Mouse (Mus musculus) midbrain, embryonic 16.5 days (tissue): Measurements from ENCODE around the gene Rsc1a1. TPM values are rescaled to one million over a fixed set of nuclear protein-coding genes. Genes with fewer than 3 reads are reported as not detected.
A peak's percentile ranks its signal among the peaks of the same experiment; 100 is the strongest.

Source experiments
- ATAC-seq: fragments of 200-750 bp; cut with Nextera tagmentation; 2 replicates; pipeline ENCODE4 v1.8.0; 2017; ENCODE audit warnings: moderate TSS enrichment
- H3K27ac ChIP-seq: fragments of 300-500 bp; sonication (generic); 2 replicates; pipeline ENCODE4 v1.5.1; 2014; ENCODE audit warnings: mild to moderate bottlenecking, low read length, mixed read lengths
- H3K27me3 ChIP-seq: fragments of 300-500 bp; sonication (generic); 2 replicates; pipeline ENCODE4 v1.6.1; 2014; ENCODE audit warnings: low read depth, low read length, mixed read lengths; ENCODE audit not compliant: control insufficient read depth, insufficient read depth
- H3K36me3 ChIP-seq: fragments of 300-500 bp; sonication (generic); 2 replicates; pipeline ENCODE4 v1.6.1; 2014; ENCODE audit warnings: mild to moderate bottlenecking, low read length, moderate library complexity, mixed read lengths; ENCODE audit not compliant: control insufficient read depth, insufficient read depth
- H3K4me1 ChIP-seq: fragments of 300-500 bp; sonication (generic); 2 replicates; pipeline ENCODE4 v1.6.1; 2014; ENCODE audit warnings: mild to moderate bottlenecking, low read length, mixed read lengths; ENCODE audit not compliant: control insufficient read depth, insufficient read depth
- H3K4me2 ChIP-seq: fragments of 300-500 bp; sonication (generic); 2 replicates; pipeline ENCODE4 v1.6.1; 2014; ENCODE audit warnings: mild to moderate bottlenecking, low read length, mixed read lengths
- H3K4me3 ChIP-seq: fragments of 300-500 bp; sonication (generic); 2 replicates; pipeline ENCODE4 v1.5.1; 2014; ENCODE audit warnings: low read depth, mild to moderate bottlenecking, low read length, moderate library complexity, mixed read lengths
- H3K9ac ChIP-seq: fragments of 300-500 bp; sonication (generic); 2 replicates; pipeline ENCODE4 v1.6.1; 2014; ENCODE audit warnings: low read depth, low read length, mixed read lengths
- H3K9me3 ChIP-seq: fragments of 300-500 bp; sonication (generic); replicated peaks from 2 replicates; pipeline ENCODE4 v1.6.1; 2014; ENCODE audit warnings: mild to moderate bottlenecking, low read length, mixed read lengths; ENCODE audit not compliant: control insufficient read depth, poor library complexity, severe bottlenecking
- WGBS: fragments of 180-500 bp; shearing (Covaris S2); extraction: QIAGEN DNeasy Blood & Tissue Kit; methylation state at CpG from one replicate; pipeline ENCODE4 v1.1.7; 2014; 5-methylcytosine and 5-hydroxymethylcytosine counted together
- polyA plus RNA-seq: library from polyadenylated mRNA; unstranded; fragments of >200 nt; fragmentation: Nextera tagmentation; extraction: Ambion mirVana; gene quantifications from 2 replicates; pipeline ENCODE4 v1.2.1, GENCODE M21; 2015

Rsc1a1 gene
- polyA plus RNA-seq, 1 experiment from 2014 or later = 1.7 TPM

- Histone ChIP-seq H3K27ac (no peak overlapping the region), H3K4me1 (no peaks in the 10 kb centered on the region), H3K9me3 (no peaks in the 10 kb centered on the region), H3K27me3 (no peaks in the 10 kb centered on the region), H3K9ac (no peak overlapping the region), H3K4me3 (no peak overlapping the region), H3K4me2 (no peak overlapping the region), H3K36me3 (no peaks in the 10 kb centered on the region; the same call in 1 of the 2 replicates)
- ATAC-seq = no peak
- WGBS = 90% methylated on average over 13 of the region's 13 CpGs
These were observed 31.6 kb downstream of the Rsc1a1 start for GRCm38 (mm10) chr4:141653813-141654212.

DNA sequence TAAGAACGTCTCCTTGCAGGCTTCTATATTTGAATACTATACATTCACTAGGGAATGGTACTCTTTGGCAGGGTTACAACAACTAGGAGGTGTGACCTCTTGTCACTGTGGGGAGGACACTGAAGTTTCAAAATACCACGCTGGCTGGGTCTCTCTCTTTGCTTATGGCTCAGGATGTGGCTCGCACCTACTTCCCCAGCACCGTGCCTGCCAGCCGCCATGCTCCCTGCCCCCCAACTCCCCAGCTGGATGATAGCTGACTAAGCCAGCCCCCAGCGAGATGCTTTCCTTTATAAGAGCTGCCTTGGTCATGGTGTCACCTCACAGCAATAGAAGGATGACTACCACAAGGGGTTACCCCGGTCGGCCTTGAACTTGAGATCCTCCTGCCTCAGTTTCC lies 32.4 kb downstream of the Rsc1a1 start:
- WGBS = 92% methylated on average over 8 of the region's 8 CpGs
- ATAC-seq = no peak
- Histone ChIP-seq H3K4me2 (no peak overlapping the region), H3K4me1 (no peaks in the 10 kb centered on the region), H3K36me3 (no peaks in the 10 kb centered on the region; the same call in 1 of the 2 replicates), H3K27me3 (no peaks in the 10 kb centered on the region), H3K9me3 (no peaks in the 10 kb centered on the region), H3K27ac (no peak overlapping the region; the same call in 1 of the 2 replicates), H3K9ac (no peak overlapping the region), H3K4me3 (no peak overlapping the region)

DNA sequence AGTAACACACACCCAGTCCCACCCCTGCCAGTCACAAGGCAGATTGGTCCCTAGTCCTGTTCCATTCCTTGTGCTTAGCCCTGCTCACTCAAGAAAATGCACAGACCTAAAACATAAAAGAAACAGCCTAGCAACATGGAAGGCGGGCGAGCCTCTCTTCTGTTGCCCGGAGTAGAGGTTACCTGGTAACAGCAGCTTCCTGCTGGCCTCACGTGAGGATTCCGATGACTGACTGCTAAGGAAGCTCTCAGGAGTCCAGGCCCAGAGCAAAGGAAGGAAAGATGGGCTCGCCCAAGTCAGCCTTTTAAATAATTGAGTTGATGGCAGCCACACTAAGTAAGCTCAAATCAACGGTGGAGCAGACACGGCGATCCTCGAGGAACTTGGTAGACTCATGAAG lies 33.5 kb downstream of the Rsc1a1 start:
- Histone ChIP-seq H3K36me3 (no peaks in the 10 kb centered on the region; the same call in 1 of the 2 replicates), H3K9me3 (no peaks in the 10 kb centered on the region), H3K27ac (no peak overlapping the region), H3K27me3 (no peaks in the 10 kb centered on the region), H3K4me2 (no peak overlapping the region), H3K9ac (no peak overlapping the region), H3K4me1 (no peaks in the 10 kb centered on the region), H3K4me3 (no peak overlapping the region)
- no peak for ATAC-seq
- WGBS = 85% methylated on average over 10 of the region's 10 CpGs

DNA sequence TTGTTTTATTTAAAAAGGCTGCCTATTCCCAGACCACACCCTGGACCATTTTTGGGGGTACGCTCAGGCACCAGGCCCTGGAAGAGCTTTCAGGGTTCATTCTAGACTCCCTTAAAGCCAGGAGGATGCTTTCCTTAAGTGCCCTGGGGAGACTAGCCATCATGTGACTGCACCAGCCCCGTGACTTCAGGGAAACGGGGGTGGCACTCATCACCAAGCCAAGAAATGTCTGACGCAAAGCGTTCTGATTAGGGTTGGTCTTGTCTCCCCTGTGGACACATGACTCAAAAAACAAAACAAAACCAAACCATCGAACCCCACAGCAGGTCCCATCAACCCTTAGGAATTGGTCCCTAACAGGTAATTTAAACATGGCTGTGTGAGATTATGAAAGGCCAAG lies 34.1 kb downstream of the Rsc1a1 start:
- H3K4me2 ChIP-seq = no peak overlapping the region
- no peaks in the 10 kb centered on the region; the same call in 1 of the 2 replicates for H3K36me3 ChIP-seq
- no peak overlapping the region for H3K4me3 ChIP-seq
- H3K4me1 ChIP-seq = no peaks in the 10 kb centered on the region
- H3K27ac ChIP-seq = no peak overlapping the region
- no peak overlapping the region for H3K9ac ChIP-seq
- no peak for ATAC-seq
- no peaks in the 10 kb centered on the region for H3K9me3 ChIP-seq
- no peaks in the 10 kb centered on the region for H3K27me3 ChIP-seq
- 76% methylated on average over 6 of the region's 6 CpGs for WGBS

- Histone ChIP-seq H3K27ac (no peak overlapping the region), H3K36me3 (no peaks in the 10 kb centered on the region; the same call in 1 of the 2 replicates), H3K9me3 (no peaks in the 10 kb centered on the region), H3K27me3 (no peaks in the 10 kb centered on the region), H3K9ac (no peak overlapping the region), H3K4me3 (no peak overlapping the region), H3K4me1 (no peaks in the 10 kb centered on the region), H3K4me2 (no peak overlapping the region)
- 77% methylated on average over 6 of the region's 6 CpGs for WGBS
- no peak for ATAC-seq
These were observed 36.2 kb downstream of the Rsc1a1 start for GRCm38 (mm10) chr4:141649244-141649643.

DNA sequence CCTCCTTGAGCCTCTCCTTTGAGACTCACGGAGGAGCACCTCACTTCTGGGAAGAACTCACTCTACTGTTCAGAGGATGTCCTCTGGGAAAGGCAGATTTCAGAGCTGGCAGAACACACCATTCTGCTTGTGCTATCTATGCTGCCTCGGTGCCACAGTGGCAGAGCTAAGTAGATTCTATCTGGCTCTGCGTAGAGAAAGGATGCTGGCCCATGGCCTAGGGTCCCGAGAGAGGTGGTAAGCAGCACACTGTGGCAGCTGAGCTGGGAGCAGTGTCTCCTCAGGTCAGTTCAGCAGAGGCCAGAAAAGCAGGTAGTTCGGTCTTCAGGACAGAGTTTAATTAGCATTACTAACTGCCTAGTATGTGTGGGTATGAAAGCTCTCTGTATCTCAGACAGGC lies 37.1 kb downstream of the Rsc1a1 start:
- H3K4me2 ChIP-seq = no peak overlapping the region
- 0 out of 2 replicates have a peak, but pooled peaks cover 6% of the 10 kb centered on the region for H3K4me1 ChIP-seq
- no peak for ATAC-seq
- H3K4me3 ChIP-seq = no peak overlapping the region
- H3K27me3 ChIP-seq = no peaks in the 10 kb centered on the region
- no peaks in the 10 kb centered on the region for H3K9me3 ChIP-seq
- no peak overlapping the region for H3K27ac ChIP-seq
- H3K36me3 ChIP-seq = no peaks in the 10 kb centered on the region
- 90% methylated on average over 5 of the region's 5 CpGs for WGBS
- H3K9ac ChIP-seq = no peak overlapping the region

DNA sequence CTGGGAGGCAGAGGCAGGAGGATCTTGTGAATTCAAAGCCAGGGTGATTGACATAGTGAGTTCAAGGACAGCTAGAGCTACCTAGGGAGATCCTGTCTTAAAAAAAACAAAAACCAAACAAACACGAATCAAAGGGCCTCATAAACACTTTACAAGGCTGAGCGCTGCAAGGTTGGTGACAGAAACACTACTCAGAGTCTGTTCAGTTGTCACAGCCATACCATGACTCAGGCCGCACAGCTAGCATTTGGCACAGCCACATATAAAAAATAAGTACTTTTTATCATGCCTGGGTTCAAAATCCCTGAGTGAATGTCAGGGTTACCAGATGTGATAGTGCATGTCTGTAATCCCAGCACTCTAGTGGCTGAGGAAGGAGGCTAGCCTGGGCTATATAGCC lies 38.2 kb downstream of the Rsc1a1 start:
- no peak overlapping the region for H3K27ac ChIP-seq
- ATAC-seq = no peak
- H3K36me3 ChIP-seq = no peaks in the 10 kb centered on the region
- H3K4me1 ChIP-seq = 0 out of 2 replicates have a peak, but pooled peaks cover 7% of the 10 kb centered on the region
- WGBS = 94% methylated on average over 3 of the region's 3 CpGs
- no peaks in the 10 kb centered on the region for H3K27me3 ChIP-seq
- no peak overlapping the region for H3K4me3 ChIP-seq
- no peaks in the 10 kb centered on the region for H3K9me3 ChIP-seq
- H3K4me2 ChIP-seq = no peak overlapping the region
- no peak overlapping the region for H3K9ac ChIP-seq

DNA sequence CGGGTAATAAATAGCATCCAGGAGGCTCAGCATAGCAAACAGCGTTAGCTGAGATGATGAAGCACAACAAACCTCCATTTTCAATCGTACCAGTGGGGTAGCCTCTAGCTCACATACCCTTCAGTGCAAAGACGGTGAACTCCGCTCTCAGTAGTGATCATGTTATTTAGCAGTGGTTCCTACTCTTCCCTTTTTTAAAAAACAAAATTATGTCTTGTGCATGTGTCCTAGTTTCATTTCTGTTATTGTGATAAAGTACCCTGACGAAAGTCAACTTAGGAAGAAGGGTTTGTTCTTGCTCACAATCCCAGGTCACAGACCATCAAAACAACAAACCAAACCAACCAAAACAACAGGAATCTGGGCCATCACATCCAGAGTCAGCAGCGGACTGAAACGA lies 39.4 kb downstream of the Rsc1a1 start:
- 0 out of 2 replicates have a peak, but pooled peaks cover 6% of the 10 kb centered on the region for H3K36me3 ChIP-seq
- no peak overlapping the region for H3K4me2 ChIP-seq
- no peaks in the 10 kb centered on the region for H3K27me3 ChIP-seq
- H3K4me3 ChIP-seq = no peak overlapping the region
- H3K4me1 ChIP-seq = 0 out of 2 replicates have a peak, but pooled peaks cover 7% of the 10 kb centered on the region
- WGBS = 93% methylated on average over 8 of the region's 8 CpGs
- H3K9me3 ChIP-seq = no peaks in the 10 kb centered on the region
- no peak for ATAC-seq
- H3K9ac ChIP-seq = no peak overlapping the region
- H3K27ac ChIP-seq = no peak overlapping the region

- Histone ChIP-seq H3K36me3 (0 out of 2 replicates have a peak, but pooled peaks cover 6% of the 10 kb centered on the region), H3K27ac (peak overlapping the region; percentile 64), H3K4me3 (no peak overlapping the region), H3K9ac (no peak overlapping the region), H3K27me3 (no peaks in the 10 kb centered on the region), H3K4me1 (0 out of 2 replicates have a peak, but pooled peaks cover 7% of the 10 kb centered on the region), H3K9me3 (no peaks in the 10 kb centered on the region), H3K4me2 (no peak overlapping the region)
- 40% methylated on average over 7 of the region's 7 CpGs for WGBS
- ATAC-seq = peak; percentile 77
These were observed 42.1 kb downstream of the Rsc1a1 start for GRCm38 (mm10) chr4:141643118-141643855.
